Mouse (Mus musculus) stomach, embryonic 14.5 days (tissue): ENCODE measurements around the gene Gps2. TPM values are rescaled to one million over a fixed set of nuclear protein-coding genes. Genes with fewer than 3 reads are reported as not detected.

ENCODE experiments used
- ATAC-seq: fragments of 200-750 bp; cut with Nextera tagmentation; 2 replicates; pipeline ENCODE4 v1.8.0; 2017; ENCODE audit warnings: low read depth, moderate TSS enrichment; ENCODE audit not compliant: insufficient number of reproducible peaks, insufficient read depth, low FRiP score
- H3K27ac ChIP-seq: fragments of 300-500 bp; sonication (generic); 2 replicates; pipeline ENCODE4 v1.5.1; 2014; ENCODE audit warnings: mild to moderate bottlenecking, low read length, moderate library complexity, mixed read lengths
- H3K27me3 ChIP-seq: fragments of 300-500 bp; sonication (generic); 2 replicates; pipeline ENCODE4 v1.6.1; 2014; ENCODE audit warnings: low read length, control low read depth, mixed read lengths; ENCODE audit not compliant: control insufficient read depth, insufficient read depth
- H3K36me3 ChIP-seq: fragments of 300-500 bp; sonication (generic); 2 replicates; pipeline ENCODE4 v1.6.1; 2014; ENCODE audit warnings: mild to moderate bottlenecking, control low read depth, low read length, moderate library complexity, mixed read lengths; ENCODE audit not compliant: control insufficient read depth, insufficient read depth
- H3K4me1 ChIP-seq: fragments of 300-500 bp; sonication (generic); 2 replicates; pipeline ENCODE4 v1.6.1; 2014; ENCODE audit warnings: low read length, control low read depth, mixed read lengths; ENCODE audit not compliant: control insufficient read depth, insufficient read depth
- H3K4me2 ChIP-seq: fragments of 300-500 bp; sonication (generic); replicated peaks from 2 replicates; pipeline ENCODE4 v1.6.1; 2014; ENCODE audit warnings: low read depth, low read length, control low read depth
- H3K4me3 ChIP-seq: fragments of 300-500 bp; sonication (generic); 2 replicates; pipeline ENCODE4 v1.5.1; 2014; ENCODE audit warnings: low read depth, low read length, control low read depth
- H3K9ac ChIP-seq: fragments of 300-500 bp; sonication (generic); replicated peaks from 2 replicates; pipeline ENCODE4 v1.6.1; 2014; ENCODE audit warnings: low read depth, mild to moderate bottlenecking, control low read depth, low read length, moderate library complexity, mixed read lengths
- H3K9me3 ChIP-seq: fragments of 300-500 bp; sonication (generic); 2 replicates; pipeline ENCODE4 v1.6.1; 2016; ENCODE audit warnings: low read depth, low read length, control low read depth; ENCODE audit not compliant: control insufficient read depth
- WGBS: fragments of 180-500 bp; shearing (Covaris S2); extraction: QIAGEN DNeasy Blood & Tissue Kit; methylation state at CpG from one replicate; pipeline ENCODE4 v1.1.7; 2014; 5-methylcytosine and 5-hydroxymethylcytosine counted together
- polyA plus RNA-seq: library from polyadenylated mRNA; unstranded; fragments of >200 nt; fragmentation: Nextera tagmentation; extraction: Ambion mirVana; gene quantifications from 2 replicates; pipeline ENCODE4 v1.2.1, GENCODE M21; 2014

The Gps2 gene
- polyA plus RNA-seq, 1 experiment from 2014 or later: 80.0 TPM

- no peak for ATAC-seq
- H3K27ac ChIP-seq: no peak overlapping the region
- H3K9me3 ChIP-seq: no peaks in the 10 kb centered on the region
- no peaks in the 10 kb centered on the region for H3K27me3 ChIP-seq
- H3K4me2 ChIP-seq: no peak overlapping the region
- WGBS: 23% methylated on average over 9 of the region's 9 CpGs
- no peak overlapping the region for H3K4me3 ChIP-seq
- H3K36me3 ChIP-seq: peaks cover 4% of the 10 kb centered on the region; the same call in 1 of the 2 replicates
- peaks cover 16% of the 10 kb centered on the region; the same call in 1 of the 2 replicates for H3K4me1 ChIP-seq
- H3K9ac ChIP-seq: no peak overlapping the region
Observed at GRCm38 (mm10) chr11:69938401-69938979, 24.8 kb downstream of the Gps2 start.

GRCm38 (mm10) chr11:69939181-69939580 lies 25.5 kb downstream of the Gps2 start:
- Histone ChIP-seq H3K4me3 (no peak overlapping the region), H3K4me2 (no peak overlapping the region), H3K4me1 (peaks cover 16% of the 10 kb centered on the region; the same call in 1 of the 2 replicates), H3K36me3 (peaks cover 5% of the 10 kb centered on the region; the same call in 1 of the 2 replicates), H3K27ac (no peak overlapping the region), H3K27me3 (no peaks in the 10 kb centered on the region), H3K9me3 (no peaks in the 10 kb centered on the region), H3K9ac (0 out of 2 replicates have a peak overlapping the region, but pooled peaks have one; percentile 14)
- ATAC-seq: no peak
- WGBS: 63% methylated on average over 5 of the region's 5 CpGs

GRCm38 (mm10) chr11:69939731-69940130 lies 26.0 kb downstream of the Gps2 start:
- Histone ChIP-seq H3K4me2 (no peak overlapping the region), H3K27me3 (no peaks in the 10 kb centered on the region), H3K4me3 (no peak overlapping the region), H3K4me1 (peaks cover 12% of the 10 kb centered on the region; the same call in 1 of the 2 replicates), H3K27ac (no peak overlapping the region), H3K9ac (no peak overlapping the region), H3K9me3 (no peaks in the 10 kb centered on the region), H3K36me3 (peaks cover 10% of the 10 kb centered on the region)
- 93% methylated on average over 17 of the region's 17 CpGs for WGBS
- ATAC-seq: no peak

GRCm38 (mm10) chr11:69940962-69941361 lies 27.3 kb downstream of the Gps2 start:
- Histone ChIP-seq H3K27me3 (no peaks in the 10 kb centered on the region), H3K9ac (no peak overlapping the region), H3K27ac (no peak overlapping the region), H3K4me3 (no peak overlapping the region), H3K4me1 (peaks cover 12% of the 10 kb centered on the region; the same call in 1 of the 2 replicates), H3K9me3 (no peaks in the 10 kb centered on the region), H3K36me3 (peaks cover 21% of the 10 kb centered on the region), H3K4me2 (no peak overlapping the region)
- no peak for ATAC-seq
- WGBS: 81% methylated on average over 4 of the region's 4 CpGs

- H3K4me2 ChIP-seq: 0 out of 2 replicates have a peak overlapping the region, but pooled peaks have one; percentile 55
- no peaks in the 10 kb centered on the region; the same call in 1 of the 2 replicates for H3K4me1 ChIP-seq
- H3K27me3 ChIP-seq: no peaks in the 10 kb centered on the region
- peaks cover 21% of the 10 kb centered on the region for H3K36me3 ChIP-seq
- no peak overlapping the region for H3K4me3 ChIP-seq
- no peak for ATAC-seq
- 59% methylated on average over 13 of the region's 13 CpGs for WGBS
- no peaks in the 10 kb centered on the region for H3K9me3 ChIP-seq
- no peak overlapping the region for H3K9ac ChIP-seq
- no peak overlapping the region for H3K27ac ChIP-seq
Observed at GRCm38 (mm10) chr11:69945216-69945615, 31.5 kb downstream of the Gps2 start.

- Histone ChIP-seq H3K4me3 (peak overlapping the region; percentile 46), H3K9me3 (no peaks in the 10 kb centered on the region), H3K36me3 (peaks cover 21% of the 10 kb centered on the region), H3K27ac (peak overlapping the region; percentile 77; the same call in 1 of the 2 replicates), H3K27me3 (no peaks in the 10 kb centered on the region), H3K9ac (no peak overlapping the region), H3K4me1 (no peaks in the 10 kb centered on the region; the same call in 1 of the 2 replicates), H3K4me2 (peak overlapping the region; percentile 55)
- ATAC-seq: no peak
- 84% methylated on average over 18 of the region's 18 CpGs for WGBS
Observed at GRCm38 (mm10) chr11:69945997-69946891, 32.6 kb downstream of the Gps2 start.

GRCm38 (mm10) chr11:69947337-69948065 lies 33.8 kb downstream of the Gps2 start:
- H3K27me3 ChIP-seq: no peaks in the 10 kb centered on the region
- no peaks in the 10 kb centered on the region; the same call in 1 of the 2 replicates for H3K4me1 ChIP-seq
- peak overlapping the region; percentile 77 for H3K27ac ChIP-seq
- H3K4me2 ChIP-seq: peak overlapping the region; percentile 55
- 2% methylated on average over 29 of the region's 29 CpGs for WGBS
- peak overlapping the region; percentile 47 for H3K9ac ChIP-seq
- peak overlapping the region; percentile 46 for H3K4me3 ChIP-seq
- no peaks in the 10 kb centered on the region for H3K9me3 ChIP-seq
- peaks cover 20% of the 10 kb centered on the region for H3K36me3 ChIP-seq
- ATAC-seq: peak; percentile 29
